Comparison of ENCODE assay signal across 8 mouse cellular contexts in genomic region chr7:92560986-92561876, GRCm38 (mm10). TPM values are rescaled to one million over a fixed set of nuclear protein-coding genes. Genes with fewer than 3 reads are reported as not detected.
DNase-seq lines count a peak whose midpoint lies in the region; ATAC-seq and TF ChIP-seq lines count a peak whose summit lies in the region.

TSS of gene Ccdc90b (plus strand) at chr7:92561149.

- no peaks in the 10 kb centered on the region for H3K9me3 ChIP-seq in ES-Bruce4 (replicated peaks; ENCODE audit: control insufficient read depth, insufficient read depth, low read length, poor library complexity, severe bottlenecking)
- no peaks in the 10 kb centered on the region for H3K9me3 ChIP-seq in forebrain, embryonic 14.5 days (replicated peaks; ENCODE audit: control insufficient read depth, low read length)
- H3K9me3 ChIP-seq in liver, embryonic 15.5 days (replicated peaks), result no peaks in the 10 kb centered on the region
- H3K9me3 ChIP-seq in neural tube, embryonic 11.5 days (ENCODE audit: control insufficient read depth, low read length), result no peaks in the 10 kb centered on the region
- no peaks in the 10 kb centered on the region for H3K9me3 ChIP-seq in stomach, embryonic 16.5 days (replicated peaks; ENCODE audit: control insufficient read depth, low read length)

- no peak for TF ChIP-seq EP300 in ES-Bruce4 (IDR thresholded peaks at IDR 0.05; ENCODE audit: insufficient read depth, low read depth, low read length)

- ATAC-seq in forebrain, embryonic 14.5 days, result peak; percentile 97
- peak; percentile 87 for ATAC-seq in liver, embryonic 15.5 days (ENCODE audit: insufficient read depth)
- peak; percentile 96 for ATAC-seq in neural tube, embryonic 11.5 days (ENCODE audit: insufficient read depth, low FRiP score, low TSS enrichment)
- ATAC-seq in stomach, embryonic 16.5 days (ENCODE audit: insufficient read depth, low FRiP score), result peak; percentile 97

- no peaks in the 10 kb centered on the region for H3K4me1 ChIP-seq in ES-Bruce4 (ENCODE audit: control insufficient read depth, insufficient read depth, low read length)
- peaks cover 4% of the 10 kb centered on the region for H3K4me1 ChIP-seq in forebrain, embryonic 14.5 days (ENCODE audit: control insufficient read depth, insufficient read depth, low read length)
- peaks cover 39% of the 10 kb centered on the region for H3K4me1 ChIP-seq in liver, embryonic 15.5 days (replicated peaks)
- no peaks in the 10 kb centered on the region for H3K4me1 ChIP-seq in neural tube, embryonic 11.5 days (ENCODE audit: control insufficient read depth, insufficient read depth, low read length)
- H3K4me1 ChIP-seq in stomach, embryonic 16.5 days (ENCODE audit: control insufficient read depth, insufficient read depth, low read length), result peaks cover 4% of the 10 kb centered on the region

- peak within 1 kb of the TSS; percentile 66 for H3K4me2 ChIP-seq in forebrain, embryonic 14.5 days (ENCODE audit: low read length)
- H3K4me2 ChIP-seq in liver, embryonic 15.5 days, result peak within 1 kb of the TSS; percentile 89
- peak within 1 kb of the TSS; percentile 51 for H3K4me2 ChIP-seq in neural tube, embryonic 11.5 days (ENCODE audit: low read depth)
- H3K4me2 ChIP-seq in stomach, embryonic 16.5 days (ENCODE audit: low read depth, low read length), result peak within 1 kb of the TSS; percentile 75

- H3K4me3 ChIP-seq in ES-Bruce4 (ENCODE audit: low read depth, low read length), result peak within 1 kb of the TSS; percentile 91
- peak within 1 kb of the TSS; percentile 76 for H3K4me3 ChIP-seq in forebrain, embryonic 14.5 days (ENCODE audit: low read depth, low read length)
- H3K4me3 ChIP-seq in liver, embryonic 15.5 days (replicated peaks), result peak within 1 kb of the TSS; percentile 94
- H3K4me3 ChIP-seq in neural tube, embryonic 11.5 days (ENCODE audit: low read depth, low read length), result peak within 1 kb of the TSS; percentile 77
- peak within 1 kb of the TSS; percentile 77 for H3K4me3 ChIP-seq in stomach, embryonic 16.5 days (replicated peaks; ENCODE audit: low read length)

- no peak for TF ChIP-seq CTCF in ES-Bruce4 (IDR thresholded peaks at IDR 0.05; ENCODE audit: low read depth, low read length)

- H3K9ac ChIP-seq in ES-Bruce4 (ENCODE audit: low read depth, poor library complexity, severe bottlenecking), result peak within 1 kb of the TSS; percentile 68
- H3K9ac ChIP-seq in forebrain, embryonic 14.5 days (ENCODE audit: low read length), result peak within 1 kb of the TSS; percentile 77
- peak within 1 kb of the TSS; percentile 65 for H3K9ac ChIP-seq in liver, embryonic 15.5 days
- H3K9ac ChIP-seq in neural tube, embryonic 11.5 days (ENCODE audit: low read length), result peak within 1 kb of the TSS; percentile 79
- peak within 1 kb of the TSS; percentile 84 for H3K9ac ChIP-seq in stomach, embryonic 16.5 days (ENCODE audit: low read length)

- DNase-seq in cerebellum, adult 11-12 months, result peak; percentile 92
- DNase-seq in forebrain, embryonic 14.5 days (ENCODE audit: low spot score), result peak; percentile 98
- DNase-seq in heart, postnatal 10 days, result peak; percentile 92 to 94
- DNase-seq in kidney, postnatal 4 days, result peak; percentile 85 to 92
- peak; percentile 92 for DNase-seq in neural tube, embryonic 11.5 days (ENCODE audit: low spot score)

- H3K27me3 ChIP-seq in ES-Bruce4 (ENCODE audit: control insufficient read depth, insufficient read depth, low read length, poor library complexity, severe bottlenecking), result no peaks in the 10 kb centered on the region
- H3K27me3 ChIP-seq in forebrain, embryonic 14.5 days (replicated peaks; ENCODE audit: control insufficient read depth, insufficient read depth, low read length), result no peaks in the 10 kb centered on the region
- H3K27me3 ChIP-seq in liver, embryonic 15.5 days, result no peaks in the 10 kb centered on the region
- no peaks in the 10 kb centered on the region for H3K27me3 ChIP-seq in neural tube, embryonic 11.5 days (ENCODE audit: control insufficient read depth, insufficient read depth, low read length)
- H3K27me3 ChIP-seq in stomach, embryonic 16.5 days (ENCODE audit: control insufficient read depth, insufficient read depth, low read length), result no peaks in the 10 kb centered on the region

- peak; percentile 70 for TF ChIP-seq POLR2A in ES-Bruce4 (IDR thresholded peaks at IDR 0.05; ENCODE audit: insufficient read depth, low read length)

- intact Hi-C loops in heart, postnatal 10 days (cut with DNase I), result loop anchor here (2.0 to 10.0 kb wide), 3 partner anchors 108 to 514 kb away; partner anchors contain the start of genes Fam181b, Pcf11 and Rab30

- WGBS in forebrain, embryonic 14.5 days, result 1% methylated on average over 60 of the region's 60 CpGs
- 1% methylated on average over 60 of the region's 60 CpGs for WGBS in liver, embryonic 15.5 days (ENCODE audit: insufficient replicate concordance)
- under 1% methylated on average over 60 of the region's 60 CpGs for WGBS in neural tube, embryonic 11.5 days
- 1% methylated on average over 60 of the region's 60 CpGs for WGBS in stomach, embryonic 16.5 days

- peak within 1 kb of the TSS; percentile 32 for H3K27ac ChIP-seq in ES-Bruce4 (ENCODE audit: insufficient read depth, low read length)
- peak within 1 kb of the TSS; percentile 91 for H3K27ac ChIP-seq in forebrain, embryonic 14.5 days (ENCODE audit: low read depth, low read length)
- peak within 1 kb of the TSS; percentile 71 for H3K27ac ChIP-seq in liver, embryonic 15.5 days (replicated peaks)
- H3K27ac ChIP-seq in neural tube, embryonic 11.5 days (ENCODE audit: low read depth, low read length), result peak within 1 kb of the TSS; percentile 81
- H3K27ac ChIP-seq in stomach, embryonic 16.5 days (ENCODE audit: low read length), result peak within 1 kb of the TSS; percentile 97

- no peaks in the 10 kb centered on the region for H3K36me3 ChIP-seq in ES-Bruce4 (ENCODE audit: control insufficient read depth, insufficient read depth, low read length, poor library complexity, severe bottlenecking)
- peaks cover 9% of the 10 kb centered on the region; the same call in 1 of the 2 replicates for H3K36me3 ChIP-seq in forebrain, embryonic 14.5 days (ENCODE audit: control insufficient read depth, insufficient read depth, low read length)
- no peaks in the 10 kb centered on the region for H3K36me3 ChIP-seq in liver, embryonic 15.5 days (replicated peaks)
- no peaks in the 10 kb centered on the region for H3K36me3 ChIP-seq in neural tube, embryonic 11.5 days (ENCODE audit: control insufficient read depth, insufficient read depth, low read length)
- no peaks in the 10 kb centered on the region for H3K36me3 ChIP-seq in stomach, embryonic 16.5 days (ENCODE audit: control insufficient read depth, insufficient read depth, low read length)

RNA-seq across cellular contexts. Expression of gene Ccdc90b, which starts in this region (rescaled TPM):
- 35.3 and 35.6 TPM in 2 replicates for polyA plus RNA-seq in ES-Bruce4 (2011; ENCODE audit: insufficient read depth, insufficient read length, low read depth, missing spikeins)
- 68.3 and 71.8 TPM in 2 replicates for polyA plus RNA-seq in forebrain, embryonic 14.5 days (2014; fragmentation: Nextera tagmentation; extraction: Ambion mirVana)
- total RNA-seq in heart, postnatal 10 days (2021), result 10 to 100 TPM; 33.8 to 36.9 TPM
- polyA plus RNA-seq in liver, embryonic 15.5 days (2015; fragmentation: Nextera tagmentation; extraction: Ambion mirVana), result 10.8 and 13.3 TPM in 2 replicates
- polyA plus RNA-seq in neural tube, embryonic 11.5 days (2014; fragmentation: Nextera tagmentation; extraction: Ambion mirVana), result 63.9 and 69.7 TPM in 2 replicates
- 42.2 and 49.3 TPM in 2 replicates for polyA plus RNA-seq in stomach, embryonic 16.5 days (2015; fragmentation: Nextera tagmentation; extraction: Ambion mirVana)

Comparison
In these comparisons a context has a peak if more than half of its experiments do, and no peak if none do; other contexts are left out.
1. Peak in every context shown above with its lines: DNase-seq, ATAC-seq, H3K4me3 ChIP-seq and H3K27ac ChIP-seq.
2. H3K27ac ChIP-seq: peak in every context shown above with its lines; median percentile 97 in stomach, embryonic 16.5 days; 91 in forebrain, embryonic 14.5 days; 81 in neural tube, embryonic 11.5 days; 71 in liver, embryonic 15.5 days; 32 in ES-Bruce4.